8 mouse cellular contexts compared by ENCODE assay signal in genomic region chrX:143739171-143739570, GRCm38 (mm10).
A peak's percentile ranks its signal among the peaks of the same experiment; 100 is the strongest.
DNase-seq lines count a peak whose midpoint lies in the region; TF ChIP-seq lines count a peak whose summit lies in the region.

No protein-coding gene starts in this region.

- DNase-seq in gastrocnemius, adult 2 months = peak; percentile 30
- no peak for DNase-seq in gastrocnemius, adult 8-10 months (ENCODE audit: low spot score in 2 of 2)
- peak; percentile 4 for DNase-seq in ovary, postnatal 14 days (ENCODE audit: low spot score)
- no peak for DNase-seq in ovary, adult 18-20 months (ENCODE audit: low spot score)
- DNase-seq in cerebellum, postnatal 36 days = peak; percentile 15 to 22
- DNase-seq in kidney, postnatal 25 days = peak; percentile 32 to 37
- DNase-seq in right cerebral cortex, postnatal 10 days (ENCODE audit: low spot score in 2 of 2) = peak; percentile 43 to 52
- no peak for DNase-seq in spleen, adult 12 weeks (ENCODE audit: low spot score)

- intact Hi-C loops in gastrocnemius, adult 2 months (cut with DNase I) = no loop called here

- TF ChIP-seq CTCF in gastrocnemius, adult 2 months (IDR thresholded peaks at IDR 0.05) = peak; percentile 67

- no peak overlapping the region for H3K27ac ChIP-seq in gastrocnemius, adult 2 months

- no peak overlapping the region for H3K4me3 ChIP-seq in gastrocnemius, adult 2 months

Comparison
In these comparisons a context has a peak if more than half of its experiments do, and no peak if none do; other contexts are left out.
1. DNase-seq: peak in gastrocnemius, adult 2 months (single experiment), ovary, postnatal 14 days (single experiment), cerebellum, postnatal 36 days (2 of 2), kidney, postnatal 25 days (2 of 2) and right cerebral cortex, postnatal 10 days (2 of 2); none in gastrocnemius, adult 8-10 months (0 of 2), ovary, adult 18-20 months (single experiment) and spleen, adult 12 weeks (single experiment).